Mouse (Mus musculus): ENCODE results near the gene Olfr430. TPM values are rescaled to one million over a fixed set of nuclear protein-coding genes. Genes with fewer than 3 reads are reported as not detected.
"Not testable (repeated sequence)": the region's sequence is repeated elsewhere in the genome, so short reads cannot be mapped to it uniquely, and the experiment has no call there.

The Olfr430 gene
- not detected for polyA plus RNA-seq (2021)

GRCm38 (mm10) chr1:174066305-174066704, at the start of gene Olfr430:
Gene Olfr430, plus strand, starts transcription at chr1:174066605.
- ATAC-seq (no peak), DNase-seq (ENCODE audit: low read depth, low spot score) (no peak)
- peaks cover 4% of the 10 kb centered on the region for H3K27me3 ChIP-seq
- POLR2A ChIA-PET = no interaction called here
- no peak for TF ChIP-seq CTCF (IDR thresholded peaks at IDR 0.05)
- CTCF ChIA-PET = no interaction called here
- in situ Hi-C loops (cut with MboI; ENCODE audit: low pct_unique_long_range_greater_than_20kb) = no loop called here

DNA sequence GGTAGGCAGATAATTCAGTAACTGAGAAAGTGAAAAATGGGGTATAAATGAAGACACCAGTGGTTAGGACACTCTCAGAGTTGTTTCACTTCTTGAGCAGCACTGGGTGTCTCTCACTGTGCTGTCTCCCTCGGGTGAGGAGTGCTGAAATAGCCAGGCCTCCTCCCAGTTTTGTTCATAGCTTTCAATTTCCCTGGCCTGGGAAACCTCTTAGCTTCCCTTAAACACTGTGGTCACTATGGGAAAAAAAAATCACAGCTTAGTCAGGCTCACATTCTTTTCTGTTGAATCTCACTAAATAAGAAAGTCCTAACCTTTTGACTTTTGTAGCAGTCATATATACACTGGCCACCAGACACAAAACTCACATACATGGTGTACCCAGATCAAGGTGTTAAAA, 34.7 kb upstream of the Olfr430 start, which contains the start of gene Ifi205:
Gene Ifi205, minus strand, starts transcription at position 113 of the 400 bp plus-strand sequence.
- ChIA-PET CTCF (no interaction called here), POLR2A (no interaction called here)
- no peak for TF ChIP-seq CTCF (IDR thresholded peaks at IDR 0.05)
- ATAC-seq = no peak
- no peaks in the 10 kb centered on the region for H3K27me3 ChIP-seq
- DNase-seq (ENCODE audit: low read depth, low spot score) = no peak
- in situ Hi-C loops (cut with MboI; ENCODE audit: low pct_unique_long_range_greater_than_20kb) = no loop called here

DNA sequence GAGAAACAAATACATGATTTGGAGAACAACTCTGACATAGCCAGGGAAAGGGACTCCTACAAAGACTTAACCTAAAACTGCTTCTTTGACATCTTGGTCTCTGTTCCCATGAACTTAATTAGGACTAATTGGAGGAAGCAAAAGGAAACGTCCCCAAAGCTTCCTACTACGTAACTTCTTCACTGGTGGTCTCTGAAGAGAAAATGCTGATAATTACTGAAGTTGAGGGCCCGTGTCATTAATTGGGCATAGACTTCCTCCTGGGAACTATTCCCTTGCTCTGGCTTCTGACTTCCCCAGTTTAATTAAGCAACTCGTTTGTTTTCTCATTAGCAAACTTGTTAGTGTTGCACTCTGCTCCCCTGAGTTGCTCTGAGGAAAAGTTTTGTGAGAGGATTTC, 30.6 kb upstream of the Olfr430 start:
- H3K27me3 ChIP-seq = no peaks in the 10 kb centered on the region
- no peak for DNase-seq (ENCODE audit: low read depth, low spot score)
- no peak for TF ChIP-seq CTCF (IDR thresholded peaks at IDR 0.05)
- CTCF ChIA-PET = no interaction called here
- in situ Hi-C loops (cut with MboI; ENCODE audit: low pct_unique_long_range_greater_than_20kb) = no loop called here
- POLR2A ChIA-PET = no interaction called here
- ATAC-seq = no peak

DNA sequence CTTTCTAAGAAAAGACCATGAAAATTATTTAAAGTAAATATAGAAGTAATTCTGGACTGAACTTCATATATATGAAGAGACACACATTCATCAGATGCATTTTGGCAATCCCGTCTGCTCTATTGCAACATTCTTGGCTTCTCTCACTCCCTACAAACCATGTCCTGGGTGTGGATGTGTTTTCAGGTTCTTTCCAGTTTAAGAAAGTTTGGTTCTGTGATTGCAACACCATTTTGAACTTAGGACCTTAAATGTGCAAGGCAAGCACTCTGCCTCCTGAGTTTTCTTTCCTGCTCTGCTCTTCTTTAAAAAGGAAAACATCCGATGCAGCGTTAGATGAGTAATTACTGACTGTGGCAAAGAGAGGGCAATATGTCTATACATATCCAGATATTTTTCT, 27.9 kb upstream of the Olfr430 start:
- no peaks in the 10 kb centered on the region for H3K27me3 ChIP-seq
- DNase-seq (ENCODE audit: low read depth, low spot score) = no peak
- TF ChIP-seq CTCF (IDR thresholded peaks at IDR 0.05) = no peak
- no peak for ATAC-seq
- in situ Hi-C loops (cut with MboI; ENCODE audit: low pct_unique_long_range_greater_than_20kb) = no loop called here
- POLR2A ChIA-PET = no interaction called here
- CTCF ChIA-PET = no interaction called here

GRCm38 (mm10) chr1:174040523-174041177, 25.8 kb upstream of the Olfr430 start, which contains the start of gene Olfr433:
Gene Olfr433, plus strand, starts transcription at chr1:174040705.
- no peak for DNase-seq (ENCODE audit: low read depth, low spot score)

DNA sequence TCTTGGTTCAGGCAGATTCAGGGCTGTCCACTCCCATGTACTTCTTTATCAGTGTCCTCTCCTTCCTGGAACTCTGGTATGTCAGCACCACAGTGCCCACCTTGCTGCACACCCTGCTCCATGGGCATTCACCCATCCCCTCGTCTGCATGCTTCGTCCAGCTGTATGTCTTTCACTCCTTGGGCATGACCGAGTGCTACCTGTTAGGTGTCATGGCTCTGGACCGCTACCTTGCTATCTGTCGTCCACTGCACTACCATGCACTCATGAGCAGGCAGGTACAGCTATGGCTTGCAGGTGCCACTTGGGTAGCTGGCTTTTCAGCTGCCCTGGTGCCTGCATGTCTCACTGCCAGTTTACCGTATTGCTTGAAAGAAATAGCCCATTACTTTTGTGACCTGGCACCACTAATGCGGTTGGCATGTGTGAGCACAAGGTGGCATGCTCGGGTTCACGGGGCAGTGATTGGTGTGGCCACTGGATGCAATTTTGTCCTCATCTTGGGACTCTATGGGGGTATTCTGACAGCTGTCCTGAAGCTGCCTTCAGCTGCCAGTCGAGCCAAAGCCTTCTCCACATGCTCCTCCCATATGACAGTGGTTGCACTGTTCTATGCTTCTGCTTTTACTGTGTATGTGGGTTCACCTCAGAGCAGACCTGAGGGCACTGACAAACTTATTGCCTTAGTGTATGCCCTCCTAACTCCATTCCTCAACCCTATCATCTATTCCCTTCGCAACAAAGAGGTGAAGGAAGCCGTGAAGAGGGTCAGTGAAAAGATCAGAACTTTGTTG, 24.1 kb upstream of the Olfr430 start:
- DNase-seq (ENCODE audit: low read depth, low spot score); H3K27me3 ChIP-seq; CTCF ChIA-PET; POLR2A ChIA-PET; in situ Hi-C loops (cut with MboI; ENCODE audit: low pct_unique_long_range_greater_than_20kb); ATAC-seq: not testable (repeated sequence)

More at GRCm38 (mm10) chr1:174040523-174041177, 25.8 kb upstream of the Olfr430 start, which contains the start of gene Olfr433:
- POLR2A ChIA-PET = interaction anchor here (0.5 kb wide), 1 partner anchor 9 kb away, joined by 7 read pairs; no protein-coding TSS in a partner anchor
- CTCF ChIA-PET = no interaction called here
- no peak for ATAC-seq
- in situ Hi-C loops (cut with MboI; ENCODE audit: low pct_unique_long_range_greater_than_20kb) = no loop called here
- TF ChIP-seq CTCF (IDR thresholded peaks at IDR 0.05) = no peak
- H3K27me3 ChIP-seq = no peaks in the 10 kb centered on the region

GRCm38 (mm10) chr1:174044431-174044830, 22.0 kb upstream of the Olfr430 start:
- in situ Hi-C loops (cut with MboI; ENCODE audit: low pct_unique_long_range_greater_than_20kb) = no loop called here
- no peak for DNase-seq (ENCODE audit: low read depth, low spot score)
- CTCF ChIA-PET = no interaction called here
- ATAC-seq = no peak
- no peak for TF ChIP-seq CTCF (IDR thresholded peaks at IDR 0.05)
- no peaks in the 10 kb centered on the region for H3K27me3 ChIP-seq
- POLR2A ChIA-PET = no interaction called here

- POLR2A ChIA-PET; H3K27me3 ChIP-seq; in situ Hi-C loops (cut with MboI; ENCODE audit: low pct_unique_long_range_greater_than_20kb); DNase-seq (ENCODE audit: low read depth, low spot score); CTCF ChIA-PET; ATAC-seq: not testable (repeated sequence)
Observed at GRCm38 (mm10) chr1:174048227-174048626, 18.2 kb upstream of the Olfr430 start.

- CTCF ChIA-PET = no interaction called here
- in situ Hi-C loops (cut with MboI; ENCODE audit: low pct_unique_long_range_greater_than_20kb) = no loop called here
- POLR2A ChIA-PET = no interaction called here
Observed at GRCm38 (mm10) chr1:174048893-174049292, 17.5 kb upstream of the Olfr430 start, which contains the start of gene Olfr432. Gene Olfr432, plus strand, starts transcription at chr1:174049205.

DNA sequence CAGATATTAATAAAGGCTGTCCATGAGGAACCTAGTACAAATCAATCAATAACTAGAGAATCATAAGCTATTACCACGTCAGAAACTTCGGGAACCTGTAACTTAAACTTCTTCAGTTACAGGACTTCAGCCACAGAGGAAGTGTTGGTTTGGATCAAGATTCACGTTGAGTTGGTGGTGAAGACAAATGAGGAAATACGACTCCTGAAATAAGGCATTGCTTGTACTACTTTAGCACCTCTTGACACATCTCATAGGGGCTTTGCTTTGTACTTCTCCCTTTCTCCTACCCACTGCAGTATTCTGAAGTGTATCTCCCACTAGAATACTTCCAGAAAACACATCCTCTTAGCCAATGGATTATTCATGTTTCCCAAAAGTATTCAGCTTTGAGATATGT, 17.0 kb upstream of the Olfr430 start:
- ATAC-seq; in situ Hi-C loops (cut with MboI; ENCODE audit: low pct_unique_long_range_greater_than_20kb); H3K27me3 ChIP-seq; CTCF ChIA-PET; DNase-seq (ENCODE audit: low read depth, low spot score): not testable (repeated sequence)
- POLR2A ChIA-PET = interaction anchor here (0.7 kb wide), 1 partner anchor 9 kb away, joined by 7 read pairs; the partner anchor contains the start of gene Olfr433

More at GRCm38 (mm10) chr1:174048893-174049292, 17.5 kb upstream of the Olfr430 start, which contains the start of gene Olfr432:
- DNase-seq (ENCODE audit: low read depth, low spot score) (no peak), ATAC-seq (no peak)
- H3K27me3 ChIP-seq = no peaks in the 10 kb centered on the region
- no peak for TF ChIP-seq CTCF (IDR thresholded peaks at IDR 0.05)

GRCm38 (mm10) chr1:174050532-174050931, 15.9 kb upstream of the Olfr430 start:
- no peak for TF ChIP-seq CTCF (IDR thresholded peaks at IDR 0.05)
- in situ Hi-C loops (cut with MboI; ENCODE audit: low pct_unique_long_range_greater_than_20kb) = no loop called here
- ATAC-seq (no peak), DNase-seq (ENCODE audit: low read depth, low spot score) (no peak)
- ChIA-PET POLR2A (no interaction called here), CTCF (no interaction called here)
- no peaks in the 10 kb centered on the region for H3K27me3 ChIP-seq

Data from Patski (cell line).